Mouse (Mus musculus): ENCODE results near the gene Hcst. TPM values are rescaled to one million over a fixed set of nuclear protein-coding genes. Genes with fewer than 3 reads are reported as not detected.

The Hcst gene
- total and polyA plus RNA-seq, 3 experiments = 7.1 to 28.1 TPM; not detected in 1

DNA sequence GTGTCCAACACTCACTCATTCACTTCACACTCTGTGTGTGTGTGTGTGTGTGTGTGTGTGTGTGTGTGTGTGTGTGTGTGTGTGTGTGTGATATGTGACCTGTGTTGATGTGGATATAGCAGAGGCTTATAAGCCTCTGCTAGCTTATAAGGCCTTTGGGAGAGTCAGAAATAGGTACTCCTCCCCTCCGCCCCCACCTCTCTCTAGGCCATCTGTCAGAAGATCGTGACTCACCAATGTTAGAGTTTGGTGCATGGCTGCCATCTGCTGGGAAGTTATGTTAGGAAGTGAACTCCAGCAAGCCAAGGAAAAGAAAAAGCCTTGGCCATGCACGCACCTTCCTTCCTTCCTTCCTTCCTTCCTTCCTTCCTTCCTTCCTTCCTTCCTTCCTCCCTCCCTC is 12.1 kb upstream of the Hcst start:
- Histone ChIP-seq H3K36me3 (ENCODE audit: control insufficient read depth in 1 of 2, insufficient read depth in 2 of 2, low read length in 2 of 2) (peaks cover 0 to under 1% of the 10 kb centered on the region in 2 experiments; a peak in 1 of 4 replicates), H3K9ac (ENCODE audit: control insufficient read depth, low read depth, low read length, poor library complexity, severe bottlenecking) (no peak overlapping the region), H3K4me1 (ENCODE audit: control insufficient read depth in 1 of 2, insufficient read depth in 2 of 2, low read length in 2 of 2) (no peaks in the 10 kb centered on the region), H3K4me3 (ENCODE audit: control insufficient read depth in 1 of 2, insufficient read depth in 1 of 2, low read depth in 2 of 2, low read length in 2 of 2) (no peak overlapping the region), H3K27ac (ENCODE audit: control insufficient read depth, low read depth, low read length) (no peak overlapping the region), H3K79me2 (ENCODE audit: control insufficient read depth, insufficient read depth, low read length, poor library complexity) (no peaks in the 10 kb centered on the region), H3K27me3 (ENCODE audit: control insufficient read depth in 1 of 2, insufficient read depth in 2 of 2, low read length in 2 of 2) (no peaks in the 10 kb centered on the region), H3K9me3 (replicated peaks; ENCODE audit: insufficient read depth, low read length) (no peaks in the 10 kb centered on the region)
- peak; percentile 58 for DNase-seq (ENCODE audit: low read depth, low spot score)
- TF ChIP-seq MAFK (IDR thresholded peaks at IDR 0.05; ENCODE audit: borderline replicate concordance, low read depth, low read length) (no peak), GABPA (IDR thresholded peaks at IDR 0.05; ENCODE audit: low read depth, low read length) (no peak), MXI1 (IDR thresholded peaks at IDR 0.05; ENCODE audit: low read depth, low read length) (no peak), SMC3 (IDR thresholded peaks at IDR 0.05; ENCODE audit: low read depth, low read length) (peak; percentile 70), POLR2AphosphoS2 (IDR thresholded peaks at IDR 0.05; ENCODE audit: low read length) (no peak), POLR2AphosphoS5 (IDR thresholded peaks at IDR 0.05; ENCODE audit: borderline replicate concordance, low read depth, low read length) (no peak), CTCF (IDR thresholded peaks at IDR 0.05 in 2 of 3, conservative IDR thresholded peaks at IDR 0.05 in 1 of 3; ENCODE audit: control insufficient read depth in 1 of 3, insufficient read depth in 1 of 3, low read depth in 2 of 3, low read length in 3 of 3, poor library complexity in 1 of 3, severe bottlenecking in 1 of 3) (peak in 2 of 3 experiments; percentile 31 to 55; a peak in 4 of 6 replicates), JUND (IDR thresholded peaks at IDR 0.05; ENCODE audit: low read depth, low read length) (no peak), GATA1 (IDR thresholded peaks at IDR 0.05; ENCODE audit: low read depth, low read length) (no peak), MYC (IDR thresholded peaks at IDR 0.05; ENCODE audit: low read depth, low read length) (no peak), MAZ (IDR thresholded peaks at IDR 0.05; ENCODE audit: low read depth, low read length) (no peak), ZC3H11A (IDR thresholded peaks at IDR 0.05; ENCODE audit: low read depth, low read length) (peak; percentile 46; the same call in 1 of the 2 replicates), KAT2A (conservative IDR thresholded peaks at IDR 0.05; ENCODE audit: low read depth, low read length) (no peak), TCF12 (IDR thresholded peaks at IDR 0.05; ENCODE audit: low read depth, low read length) (no peak), ZKSCAN1 (IDR thresholded peaks at IDR 0.05; ENCODE audit: low read depth, low read length) (no peak), EP300 (IDR thresholded peaks at IDR 0.05; ENCODE audit: low read depth in 1 of 2, low read length in 2 of 2) (no peak), UBTF (IDR thresholded peaks at IDR 0.05; ENCODE audit: borderline replicate concordance, insufficient read depth, low read depth, low read length) (no peak), NRF1 (IDR thresholded peaks at IDR 0.05; ENCODE audit: insufficient read depth, low read depth, low read length, poor library complexity, severe bottlenecking) (no peak), ELF1 (IDR thresholded peaks at IDR 0.05; ENCODE audit: low read depth, low read length) (no peak), MEF2A (IDR thresholded peaks at IDR 0.05; ENCODE audit: extremely low read depth, insufficient replicate concordance, low read depth, low read length, poor library complexity, severe bottlenecking) (no peak), ZNF384 (IDR thresholded peaks at IDR 0.05; ENCODE audit: low read depth, low read length) (no peak), CHD2 (IDR thresholded peaks at IDR 0.05; ENCODE audit: low read length) (no peak), MYB (IDR thresholded peaks at IDR 0.05; ENCODE audit: low read depth, low read length) (no peak), SIN3A (IDR thresholded peaks at IDR 0.05; ENCODE audit: low read length) (no peak), E2F4 (IDR thresholded peaks at IDR 0.05; ENCODE audit: borderline replicate concordance, low read depth, low read length) (no peak), USF1 (IDR thresholded peaks at IDR 0.05; ENCODE audit: low read depth, low read length) (no peak), USF2 (IDR thresholded peaks at IDR 0.05; ENCODE audit: borderline replicate concordance in 1 of 2, insufficient read depth in 1 of 2, low read depth in 1 of 2, low read length in 2 of 2) (no peak), CHD1 (IDR thresholded peaks at IDR 0.05; ENCODE audit: low read depth, low read length) (no peak), RCOR1 (IDR thresholded peaks at IDR 0.05; ENCODE audit: low read depth, low read length) (no peak), RAD21 (IDR thresholded peaks at IDR 0.05; ENCODE audit: low read depth, low read length) (peak; percentile 53)

Measured in MEL (cell line).